Mouse (Mus musculus) MEL (cell line): ENCODE data around the gene Rgs6. TPM values are rescaled to one million over a fixed set of nuclear protein-coding genes. Genes with fewer than 3 reads are reported as not detected.

Experiments
- DNase-seq: peaks from one replicate; pipeline ENCODE4 v3.0.0; 2011; ENCODE audit warnings: low read depth, low spot score
- H3K27ac ChIP-seq: 2 replicates; pipeline ENCODE4 v1.5.1; 2012; ENCODE audit warnings: low read depth, mild to moderate bottlenecking, control low read depth, low read length, moderate library complexity; ENCODE audit not compliant: control insufficient read depth
- H3K27me3 ChIP-seq, 2 experiments: fragments of 150-350 bp in 1 of 2; sonication (generic) in 1 of 2; 2 replicates each; pipeline ENCODE4 v1.6.1; 2012; ENCODE audit warnings: low read length in 2 of 2, mild to moderate bottlenecking in 2 of 2, improper control_type of control experiment in 1 of 2, moderate library complexity in 1 of 2; ENCODE audit not compliant: insufficient read depth in 2 of 2, control insufficient read depth in 1 of 2
- H3K36me3 ChIP-seq, 2 experiments: 2 replicates each; pipeline ENCODE4 v1.6.1; 2012 to 2014; ENCODE audit warnings: low read length in 2 of 2, improper control_type of control experiment in 1 of 2, inconsistent platforms in 1 of 2, mild to moderate bottlenecking in 1 of 2; ENCODE audit not compliant: insufficient read depth in 2 of 2, control insufficient read depth in 1 of 2
- H3K4me1 ChIP-seq, 2 experiments: fragments of 150-350 bp in 1 of 2; sonication (generic) in 1 of 2; 2 replicates each; pipeline ENCODE4 v1.6.1; 2012; ENCODE audit warnings: low read length in 2 of 2, improper control_type of control experiment in 1 of 2, mild to moderate bottlenecking in 1 of 2; ENCODE audit not compliant: insufficient read depth in 2 of 2, control insufficient read depth in 1 of 2
- H3K4me3 ChIP-seq, 2 experiments: fragments of 150-350 bp in 1 of 2; sonication (generic) in 1 of 2; 2 replicates each; pipeline ENCODE4 v1.5.1; 2012; ENCODE audit warnings: low read depth in 2 of 2, low read length in 2 of 2, mild to moderate bottlenecking in 2 of 2, moderate library complexity in 2 of 2, control low read depth in 1 of 2, improper control_type of control experiment in 1 of 2; ENCODE audit not compliant: control insufficient read depth in 1 of 2, insufficient read depth in 1 of 2
- H3K79me2 ChIP-seq: 2 replicates; pipeline ENCODE4 v1.6.1; 2012; ENCODE audit warnings: mild to moderate bottlenecking, low read length, moderate library complexity; ENCODE audit not compliant: control insufficient read depth, poor library complexity, insufficient read depth
- H3K9ac ChIP-seq: 2 replicates; pipeline ENCODE4 v1.6.1; 2012; ENCODE audit warnings: low read depth, mild to moderate bottlenecking, control low read depth, low read length, moderate library complexity; ENCODE audit not compliant: control insufficient read depth, poor library complexity, severe bottlenecking
- H3K9me3 ChIP-seq: fragments of 150-350 bp; sonication (generic); replicated peaks from 2 replicates; pipeline ENCODE4 v1.6.1; 2012; ENCODE audit warnings: mild to moderate bottlenecking, low read length, improper control_type of control experiment, moderate library complexity; ENCODE audit not compliant: insufficient read depth
- BHLHE40 ChIP-seq: IDR thresholded peaks from 2 replicates; pipeline ENCODE4 v1.6.1; 2012; ENCODE audit warnings: low read depth, mild to moderate bottlenecking, inconsistent platforms, low read length, improper control_type of control experiment, borderline replicate concordance
- CHD1 ChIP-seq: IDR thresholded peaks from 2 replicates; pipeline ENCODE4 v1.6.1; 2012; ENCODE audit warnings: low read depth, mild to moderate bottlenecking, inconsistent platforms, low read length, improper control_type of control experiment
- E2F4 ChIP-seq: IDR thresholded peaks from 2 replicates; pipeline ENCODE4 v1.6.1; 2011; ENCODE audit warnings: low read depth, low read length, improper control_type of control experiment, borderline replicate concordance
- GATA1 ChIP-seq: IDR thresholded peaks from 2 replicates; pipeline ENCODE4 v1.6.1; 2011; ENCODE audit warnings: low read depth, low read length, improper control_type of control experiment
- MAX ChIP-seq: IDR thresholded peaks from 2 replicates; pipeline ENCODE4 v1.6.1; 2011; ENCODE audit warnings: low read length, improper control_type of control experiment
- MAZ ChIP-seq: IDR thresholded peaks from 2 replicates; pipeline ENCODE4 v1.6.1; 2012; ENCODE audit warnings: low read depth, mild to moderate bottlenecking, inconsistent platforms, low read length, improper control_type of control experiment
- MEF2A ChIP-seq: IDR thresholded peaks from 2 replicates; pipeline ENCODE4 v1.6.1; 2014; ENCODE audit warnings: low read depth, mild to moderate bottlenecking, inconsistent platforms, low read length, improper control_type of control experiment; ENCODE audit not compliant: poor library complexity, insufficient replicate concordance, severe bottlenecking; ENCODE audit errors: extremely low read depth
- MXI1 ChIP-seq: IDR thresholded peaks from 2 replicates; pipeline ENCODE4 v1.6.1; 2011; ENCODE audit warnings: mild to moderate bottlenecking, low read depth, low read length, improper control_type of control experiment
- NELFE ChIP-seq: IDR thresholded peaks from 2 replicates; pipeline ENCODE4 v1.6.1; 2011; ENCODE audit warnings: low read depth, low read length, improper control_type of control experiment
- NRF1 ChIP-seq: IDR thresholded peaks from 2 replicates; pipeline ENCODE4 v1.6.1; 2014; ENCODE audit warnings: low read depth, mild to moderate bottlenecking, inconsistent platforms, low read length, improper control_type of control experiment, moderate library complexity; ENCODE audit not compliant: poor library complexity, insufficient read depth, severe bottlenecking
- POLR2A ChIP-seq, 2 experiments: IDR thresholded peaks; 2 replicates each; pipeline ENCODE4 v1.6.1; 2011 to 2012; ENCODE audit warnings: low read length in 2 of 2, mild to moderate bottlenecking in 2 of 2, control low read depth in 1 of 2, improper control_type of control experiment in 1 of 2, low read depth in 1 of 2, moderate library complexity in 1 of 2; ENCODE audit not compliant: control insufficient read depth in 1 of 2, insufficient read depth in 1 of 2, poor library complexity in 1 of 2
- POLR2AphosphoS2 ChIP-seq: IDR thresholded peaks from 2 replicates; pipeline ENCODE4 v1.6.1; 2011; ENCODE audit warnings: low read length, improper control_type of control experiment
- POLR2AphosphoS5 ChIP-seq: IDR thresholded peaks from 2 replicates; pipeline ENCODE4 v1.6.1; 2012; ENCODE audit warnings: low read depth, borderline replicate concordance, mild to moderate bottlenecking, inconsistent platforms, low read length, moderate library complexity, mixed read lengths
- RAD21 ChIP-seq: IDR thresholded peaks from 2 replicates; pipeline ENCODE4 v1.6.1; 2011; ENCODE audit warnings: mild to moderate bottlenecking, low read depth, low read length, improper control_type of control experiment
- SIN3A ChIP-seq: IDR thresholded peaks from 2 replicates; pipeline ENCODE4 v1.6.1; 2012; ENCODE audit warnings: low read length, improper control_type of control experiment, inconsistent platforms
- SMC3 ChIP-seq: IDR thresholded peaks from 2 replicates; pipeline ENCODE4 v1.6.1; 2011; ENCODE audit warnings: low read depth, low read length, improper control_type of control experiment
- TCF12 ChIP-seq: IDR thresholded peaks from 2 replicates; pipeline ENCODE4 v1.6.1; 2014; ENCODE audit warnings: low read depth, mild to moderate bottlenecking, inconsistent platforms, low read length, improper control_type of control experiment, moderate library complexity
- USF2 ChIP-seq, 2 experiments: IDR thresholded peaks; 2 replicates each; pipeline ENCODE4 v1.6.1; 2011 to 2012; ENCODE audit warnings: improper control_type of control experiment in 2 of 2, low read length in 2 of 2, borderline replicate concordance in 1 of 2, inconsistent platforms in 1 of 2, low read depth in 1 of 2, mild to moderate bottlenecking in 1 of 2; ENCODE audit not compliant: insufficient read depth in 1 of 2
- ZMIZ1 ChIP-seq: IDR thresholded peaks from 2 replicates; pipeline ENCODE4 v1.6.1; 2012; ENCODE audit warnings: low read depth, mild to moderate bottlenecking, inconsistent platforms, low read length, improper control_type of control experiment, moderate library complexity
- polyA plus RNA-seq, 2 experiments: library from polyadenylated mRNA; stranded (reverse) in 1 of 2; unstranded in 1 of 2; fragments of >175 nt in 1 of 2; fragments of >200 nt in 1 of 2; gene quantifications; 2 replicates each; pipeline versions ENCODE4 v1.2.1 to v1.2.4; 2012; ENCODE audit warnings: low replicate concordance in 2 of 2, low read depth in 1 of 2; ENCODE audit not compliant: insufficient read length in 2 of 2, insufficient read depth in 1 of 2, missing spikeins in 1 of 2
- total RNA-seq: library from RNA; depleted of rRNA; stranded (reverse); fragments of 300-350 nt; gene quantifications from 2 replicates; pipeline ENCODE4 v1.2.3, GENCODE M21; 2012

The Rgs6 gene
- total and polyA plus RNA-seq, 3 experiments: not detected

DNA sequence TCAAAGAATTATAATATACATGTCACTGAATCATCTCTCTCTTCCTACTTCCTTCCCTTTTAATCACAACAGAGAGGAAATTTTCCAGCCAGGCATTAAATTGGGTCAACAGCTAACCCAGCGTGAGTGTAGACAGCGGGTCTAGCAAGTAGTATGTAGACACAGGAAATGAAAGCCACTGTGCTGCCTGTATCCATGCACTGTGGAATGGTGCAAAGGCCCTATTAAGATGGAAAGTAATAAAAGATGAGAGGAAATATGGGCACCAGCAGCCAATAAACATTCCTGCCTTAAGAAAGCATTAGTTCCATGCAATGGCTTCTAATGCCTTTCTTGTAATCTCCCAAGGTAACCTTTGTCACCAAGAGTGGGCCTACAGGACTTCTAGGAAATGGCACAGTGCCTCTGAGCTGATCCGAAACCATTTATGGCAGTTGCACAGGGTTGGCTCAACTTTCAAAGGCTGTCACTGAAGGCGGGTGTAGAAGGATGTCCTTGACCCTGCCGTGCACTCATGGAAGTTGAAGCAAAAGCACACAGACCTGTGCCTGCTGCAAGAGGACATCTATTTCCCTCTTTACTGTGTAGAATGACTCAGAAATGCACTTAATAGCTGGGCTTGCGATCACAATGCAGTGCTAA lies 347.1 kb downstream of the Rgs6 start:
- no peaks in the 10 kb centered on the region for H3K9me3 ChIP-seq
- no peak overlapping the region for H3K27ac ChIP-seq
- H3K9ac ChIP-seq: no peak overlapping the region
- no peak for DNase-seq
- peaks cover 15 to 20% of the 10 kb centered on the region in 2 experiments for H3K27me3 ChIP-seq
- no peaks in the 10 kb centered on the region for H3K79me2 ChIP-seq
- no peak for TF ChIP-seq CHD1
- TF ChIP-seq USF2 (IDR thresholded peaks at IDR 0.05; ENCODE audit: borderline replicate concordance in 1 of 2, insufficient read depth in 1 of 2, low read depth in 1 of 2, low read length in 2 of 2): no peak
- TF ChIP-seq BHLHE40: no peak
- TF ChIP-seq NRF1: no peak
- TF ChIP-seq POLR2AphosphoS2: no peak
- no peak for TF ChIP-seq MAX
- no peak for TF ChIP-seq E2F4
- TF ChIP-seq POLR2A (IDR thresholded peaks at IDR 0.05; ENCODE audit: control insufficient read depth in 1 of 2, insufficient read depth in 1 of 2, low read depth in 1 of 2, low read length in 2 of 2, poor library complexity in 1 of 2): no peak
- no peak for TF ChIP-seq SMC3
- no peak for TF ChIP-seq MEF2A
- TF ChIP-seq POLR2AphosphoS5: no peak
- no peak for TF ChIP-seq RAD21
- H3K4me3 ChIP-seq: no peak overlapping the region
- no peaks in the 10 kb centered on the region for H3K36me3 ChIP-seq
- no peaks in the 10 kb centered on the region for H3K4me1 ChIP-seq

DNA sequence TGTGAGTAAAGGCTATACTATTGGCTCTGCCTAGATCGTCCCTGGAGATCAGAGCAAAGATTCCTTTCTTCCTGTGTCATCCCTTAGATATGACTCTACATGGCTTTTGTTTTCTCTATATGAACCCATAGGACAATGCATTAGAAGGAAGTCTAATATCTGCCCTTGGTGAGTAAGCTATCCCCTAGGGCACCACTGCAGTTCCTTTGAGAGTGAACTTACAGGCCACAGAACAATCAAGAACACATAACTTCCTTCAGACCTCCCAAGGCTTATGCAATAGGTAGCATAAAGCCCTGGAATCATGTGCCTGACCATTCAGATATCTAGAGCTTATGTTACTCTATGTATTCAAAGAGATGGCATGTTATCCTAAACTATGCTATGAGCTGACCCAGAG lies 347.7 kb downstream of the Rgs6 start:
- Histone ChIP-seq H3K4me1 (no peaks in the 10 kb centered on the region), H3K27ac (no peak overlapping the region), H3K9me3 (no peaks in the 10 kb centered on the region), H3K27me3 (peaks cover 15 to 17% of the 10 kb centered on the region in 2 experiments), H3K79me2 (no peaks in the 10 kb centered on the region)
- DNase-seq: no peak
- no peak for TF ChIP-seq TCF12
- TF ChIP-seq MXI1: no peak
- no peak for TF ChIP-seq GATA1
- no peak for TF ChIP-seq POLR2AphosphoS2
- no peak for TF ChIP-seq NELFE
- TF ChIP-seq SIN3A: no peak
- no peak for TF ChIP-seq MAZ
- no peak for TF ChIP-seq RAD21
- no peak for TF ChIP-seq ZMIZ1
- TF ChIP-seq, all 39 proteins: peak for 0
- H3K4me3 ChIP-seq: no peak overlapping the region
- H3K9ac ChIP-seq: no peak overlapping the region
- H3K36me3 ChIP-seq: no peaks in the 10 kb centered on the region
